Mouse (Mus musculus) kidney, adult 2 months (tissue): Measurements from ENCODE around the gene Ralgapa1.

Experiments
- CTCF ChIP-seq: fragments of 200-500 bp; conservative IDR thresholded peaks from 2 replicates; pipeline ENCODE4 v1.5.1; 2011; ENCODE audit warnings: low read depth, mild to moderate bottlenecking, control low read depth, low read length, moderate library complexity, mixed read lengths; ENCODE audit not compliant: insufficient read depth, insufficient read length
- POLR2A ChIP-seq: fragments of 200-500 bp; IDR thresholded peaks from one replicate; pipeline ENCODE4 v1.6.1; 2011; ENCODE audit warnings: low read depth, low read length, control low read depth

DNA sequence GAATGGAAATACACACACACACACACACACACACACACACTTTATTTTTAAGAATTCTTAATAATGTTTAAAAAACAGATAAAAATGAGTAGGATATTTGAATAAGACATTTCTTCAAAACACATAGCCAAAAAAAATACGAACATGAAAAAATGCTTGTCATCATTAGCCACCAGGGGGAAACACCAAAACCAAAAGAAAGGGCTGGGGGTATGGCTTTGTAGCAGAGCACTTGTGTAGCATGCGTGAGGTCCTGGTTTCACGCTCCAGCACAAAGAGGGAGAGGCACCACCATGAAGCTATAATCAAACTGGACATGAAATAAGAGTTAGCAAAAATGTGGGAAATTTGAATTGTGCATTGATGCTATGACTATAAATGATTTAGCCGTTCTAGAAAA is 19.8 kb downstream of the Ralgapa1 start:
- TF ChIP-seq POLR2A (no peak), CTCF (no peak)
